Mouse (Mus musculus) T-helper 2 cell (primary cell): ENCODE measurements around the gene Acads.

Experiments used
- in situ Hi-C: fragments of 300-600 bp; cut with MboI, MseI; formaldehyde crosslinking; loops from one replicate; pipeline ENCODE4 v1.15.1; 2025; ENCODE audit warnings: high pct_unique_total_duplicates

Acads gene

DNA sequence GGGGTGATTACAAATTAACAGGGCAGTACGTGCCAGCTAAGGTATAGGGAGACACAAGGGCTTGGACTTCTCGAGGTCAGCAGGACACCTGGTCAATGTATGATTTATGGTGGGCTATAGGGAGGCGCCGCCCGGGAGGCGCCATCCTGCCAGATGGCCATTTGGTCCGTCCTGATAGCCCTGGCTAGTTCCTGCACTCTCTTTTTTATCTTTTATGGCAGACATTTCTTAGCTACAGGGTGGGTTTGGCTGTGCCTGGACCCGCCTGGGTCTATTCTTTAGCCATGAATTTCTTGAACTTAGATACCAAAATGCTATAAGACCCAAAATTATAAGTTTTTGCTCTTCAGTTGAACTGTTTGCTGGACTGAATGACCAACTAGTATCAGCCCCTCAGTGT is 45.8 kb downstream of the Acads start:
- in situ Hi-C loops, result loop anchor here (5.0 kb wide), 1 partner anchor 96 kb away; no protein-coding TSS in a partner anchor

DNA sequence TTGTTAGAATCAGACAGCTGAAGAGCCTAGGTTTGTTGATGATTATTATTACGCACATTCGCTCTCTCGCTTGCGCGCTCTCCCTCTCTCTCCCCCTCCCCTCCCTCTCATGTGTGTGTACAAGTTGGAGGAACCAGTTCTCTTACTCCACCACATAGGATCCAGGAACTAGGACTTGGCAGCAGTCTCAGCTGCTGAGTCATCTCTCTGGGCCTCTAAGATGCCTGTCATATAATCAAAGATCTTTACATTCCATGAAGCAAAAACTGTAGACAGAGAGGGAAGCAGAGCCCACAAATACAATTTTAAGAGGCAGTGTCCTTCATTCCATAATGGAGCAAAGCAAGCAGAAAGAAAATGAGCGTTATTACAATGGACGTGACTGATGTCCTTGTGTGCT is 47.0 kb downstream of the Acads start:
- in situ Hi-C loops, result loop anchor here (5.0 kb wide), 1 partner anchor 95 kb away; no protein-coding TSS in a partner anchor

DNA sequence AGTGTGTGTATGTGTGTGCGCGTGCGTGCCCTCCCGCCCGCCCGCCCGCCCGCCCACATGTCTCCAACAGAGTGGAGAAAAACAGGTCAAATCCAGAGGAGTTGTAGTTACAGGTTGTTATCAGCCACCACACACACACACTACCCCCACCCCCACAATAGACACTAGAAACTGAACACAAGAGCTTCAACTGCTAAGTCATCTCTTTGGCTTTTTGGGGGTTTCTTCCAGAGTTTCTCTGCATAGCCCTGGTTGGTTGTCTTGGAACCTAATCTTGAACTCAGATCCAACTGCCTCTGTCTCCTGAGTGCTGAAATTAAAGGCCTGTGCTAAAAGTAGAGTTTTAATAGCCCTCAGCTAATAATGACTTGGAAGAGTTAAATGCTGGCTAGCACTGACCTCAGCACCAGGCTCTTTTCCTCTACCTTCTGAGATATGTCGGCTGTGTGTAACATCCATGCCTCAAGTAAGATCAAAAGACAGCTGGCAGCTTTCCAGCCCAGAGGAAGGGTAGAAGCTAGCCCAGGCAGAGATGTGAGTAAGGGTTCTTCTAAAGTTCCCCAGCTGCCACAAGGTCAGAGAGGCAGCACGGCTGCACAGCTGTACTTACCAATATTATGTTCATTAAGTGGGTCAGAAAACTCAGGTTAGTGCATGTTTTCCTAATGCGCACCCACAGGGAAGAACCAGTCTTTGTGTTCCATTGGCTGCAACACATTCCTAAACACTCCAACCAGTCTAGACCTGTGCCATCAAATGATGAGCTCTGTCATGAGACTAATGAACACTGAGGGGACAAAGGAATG is 47.8 kb downstream of the Acads start:
- in situ Hi-C loops, result loop anchor here (5.0 kb wide), 1 partner anchor 94 kb away; no protein-coding TSS in a partner anchor

DNA sequence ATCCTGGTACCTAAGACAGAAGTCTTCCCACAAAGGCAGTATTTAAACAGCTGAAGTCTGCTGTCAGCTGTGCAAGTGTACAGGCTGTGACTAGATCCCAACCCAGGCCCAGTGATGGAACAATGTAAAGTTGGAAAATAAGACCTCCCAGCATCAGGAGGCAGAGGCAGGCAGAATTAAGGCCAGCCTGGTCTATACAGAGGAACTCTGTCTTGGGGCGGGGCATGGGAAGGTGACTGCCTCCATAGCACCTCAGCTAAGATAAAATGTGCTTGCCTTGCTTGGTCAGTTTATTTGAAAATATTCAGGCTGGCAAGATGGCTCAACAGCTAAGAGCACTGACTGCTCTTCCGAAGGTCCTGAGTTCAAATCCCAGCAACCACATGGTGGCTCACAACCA is 48.7 kb downstream of the Acads start:
- in situ Hi-C loops, result loop anchor here (5.0 kb wide), 1 partner anchor 93 kb away; no protein-coding TSS in a partner anchor

DNA sequence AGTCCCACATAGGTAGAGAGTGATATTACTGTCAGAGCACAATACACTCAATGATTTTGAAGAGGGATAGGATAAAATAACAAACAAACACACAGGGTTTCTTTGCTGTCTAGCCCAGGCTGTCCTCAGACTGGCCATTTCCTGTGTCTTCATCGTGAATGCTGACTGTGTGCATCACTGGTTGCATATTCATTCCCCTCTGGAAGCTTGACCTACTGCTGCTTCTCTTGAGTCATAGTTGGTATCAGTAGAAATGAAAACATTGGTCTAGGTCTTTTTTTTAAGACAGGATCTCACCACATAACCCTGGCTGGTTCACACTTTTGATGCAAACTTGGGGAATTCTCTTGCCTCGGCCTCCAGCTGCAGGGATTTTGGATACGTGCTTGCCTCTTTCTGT is 49.5 kb downstream of the Acads start:
- in situ Hi-C loops, result loop anchor here (5.0 kb wide), 1 partner anchor 92 kb away; no protein-coding TSS in a partner anchor

DNA sequence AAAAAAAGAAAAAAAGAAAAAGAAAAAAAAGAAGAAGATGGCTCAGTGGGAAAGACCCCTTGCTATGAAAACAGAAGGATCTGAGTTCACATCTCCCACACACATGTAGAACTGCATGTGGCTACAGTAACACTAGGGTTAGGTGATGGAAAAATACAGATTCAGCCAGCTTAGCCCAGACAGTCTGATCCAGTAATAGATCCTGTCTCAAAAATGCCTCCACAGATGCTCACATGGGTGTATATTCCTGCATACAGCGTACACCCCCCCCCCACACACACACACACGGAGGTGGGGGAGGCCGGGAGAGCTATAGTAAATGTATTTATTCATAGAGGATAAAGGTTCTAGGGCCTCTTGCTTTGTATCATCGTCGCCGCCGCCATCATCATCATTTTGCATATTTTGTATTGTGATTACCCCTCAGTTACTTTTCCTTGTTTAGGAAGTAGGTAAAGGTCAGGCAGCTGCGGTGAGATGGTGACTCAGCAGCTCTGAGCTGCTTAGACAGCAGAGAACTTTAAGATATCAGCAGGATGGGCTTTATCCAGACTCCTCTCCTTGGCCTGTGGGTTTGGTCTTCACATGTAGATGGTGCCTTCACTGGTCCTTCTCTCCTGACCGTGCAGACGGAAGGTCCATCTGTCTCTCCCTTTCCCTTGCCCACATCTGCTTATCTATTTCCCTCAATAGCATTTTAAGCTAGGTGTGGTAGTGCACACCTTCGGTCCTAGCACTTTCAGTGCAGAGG is 50.3 kb downstream of the Acads start:
- in situ Hi-C loops, result no loop called here

DNA sequence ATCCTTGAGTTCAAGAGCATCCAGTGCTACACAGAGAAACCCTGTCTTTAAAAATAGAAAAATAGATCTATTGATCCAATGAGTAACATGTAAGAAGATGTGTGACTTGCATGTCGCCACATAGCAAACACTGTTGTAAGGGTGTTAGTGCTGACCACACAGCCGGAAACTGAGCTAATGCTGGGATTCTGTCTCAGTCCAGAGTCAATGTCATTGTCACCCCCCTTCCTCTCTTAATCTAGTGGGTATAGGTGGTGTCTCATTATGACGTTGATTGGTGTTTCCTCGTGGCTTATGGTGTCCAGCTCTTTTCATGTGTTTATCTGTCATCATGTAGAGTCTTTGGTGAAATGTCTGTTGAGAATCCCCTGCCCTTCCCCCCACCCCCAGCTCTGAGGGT is 52.9 kb downstream of the Acads start:
- in situ Hi-C loops, result no loop called here

DNA sequence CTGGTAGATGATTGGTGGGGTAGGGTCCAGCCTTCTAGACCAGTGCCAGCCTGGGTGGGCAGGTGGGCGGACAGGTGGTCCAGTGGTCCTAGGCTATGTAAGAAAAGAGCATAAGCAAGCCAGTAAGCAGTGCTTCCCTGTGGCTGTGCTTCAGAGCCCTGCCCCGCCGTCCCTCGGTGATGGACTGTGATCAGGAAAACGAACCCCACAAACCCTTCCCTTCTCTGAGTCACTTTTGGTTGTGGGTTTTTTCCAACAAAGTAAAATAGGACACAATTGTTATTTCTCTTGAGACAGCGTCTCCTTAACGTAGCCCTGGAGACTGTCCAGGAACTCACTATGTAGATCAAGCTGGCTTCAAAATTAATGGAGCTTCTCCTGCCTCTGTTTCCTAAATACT is 55.8 kb downstream of the Acads start:
- in situ Hi-C loops, result no loop called here

DNA sequence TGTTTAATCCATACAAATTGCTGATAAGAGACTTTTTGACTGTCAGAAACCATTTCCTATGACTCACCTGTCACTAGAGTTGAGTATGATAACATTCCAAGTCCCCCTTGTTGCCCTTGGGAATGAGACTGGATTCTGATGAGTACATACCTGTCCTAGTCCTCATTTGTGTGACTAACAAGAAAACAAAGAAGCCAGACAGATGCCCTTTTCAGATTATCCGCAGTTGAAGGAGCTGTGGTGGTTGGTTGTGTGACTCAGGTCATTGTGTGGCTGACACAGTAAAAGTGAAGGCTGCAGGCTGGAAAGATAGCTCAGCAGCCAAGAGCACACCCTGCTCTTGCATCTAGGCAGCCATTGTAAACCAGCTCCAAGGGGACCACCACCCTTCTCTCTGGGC is 56.6 kb downstream of the Acads start:
- in situ Hi-C loops, result no loop called here

DNA sequence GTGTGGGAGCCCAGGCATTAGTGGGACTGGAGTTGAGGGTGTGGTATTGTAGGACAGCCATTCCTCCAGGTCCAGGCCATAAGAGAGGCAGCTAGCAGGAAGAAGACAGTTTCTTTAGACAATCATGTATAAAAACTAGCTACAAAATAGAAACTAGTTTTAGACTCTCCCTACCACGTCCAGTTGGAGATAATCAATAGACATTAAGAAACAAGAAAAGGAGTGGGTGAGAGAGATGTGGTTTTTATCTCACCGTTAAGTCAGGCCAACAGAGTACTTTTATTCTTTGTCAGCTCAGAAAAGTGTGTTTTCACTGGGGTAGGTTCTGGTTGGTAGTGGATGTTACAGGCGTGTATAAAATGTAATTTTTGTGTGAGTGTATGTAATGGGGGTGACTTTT is 58.2 kb downstream of the Acads start:
- in situ Hi-C loops, result no loop called here
